Mouse (Mus musculus): Measurements from ENCODE around the gene Tnfrsf21. TPM values are rescaled to one million over a fixed set of nuclear protein-coding genes. Genes with fewer than 3 reads are reported as not detected.

Gene Tnfrsf21
- polyA plus RNA-seq, 1 experiment from 2014 or later: 20.8 TPM

DNA sequence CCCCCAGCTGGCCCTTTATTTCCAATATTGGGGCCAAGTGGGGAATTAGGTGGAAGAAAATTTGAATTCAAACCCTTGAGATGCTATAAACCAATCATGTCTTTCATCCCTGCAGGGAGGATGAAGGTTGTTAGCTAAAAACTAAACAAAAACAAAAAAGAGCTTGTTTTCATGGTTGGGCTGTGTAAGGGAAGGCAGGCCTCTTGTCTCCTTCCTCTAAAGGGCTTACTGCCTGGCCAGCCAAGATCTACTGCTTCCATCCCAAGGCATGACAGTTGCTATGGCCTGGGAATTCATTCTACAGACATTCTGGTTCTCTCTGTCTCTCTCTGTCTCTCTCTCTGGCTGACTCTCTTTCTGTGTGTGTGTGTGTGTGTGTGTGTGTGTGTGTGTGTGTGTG, 1.7 kb downstream of the Tnfrsf21 start:
- no peaks in the 10 kb centered on the region for H3K27me3 ChIP-seq (ENCODE audit: control insufficient read depth, insufficient read depth, low read length)
- peak overlapping the region; percentile 86 for H3K9ac ChIP-seq (replicated peaks; ENCODE audit: low read length)
- H3K4me3 ChIP-seq (ENCODE audit: low read depth, low read length): peak overlapping the region; percentile 83
- no peaks in the 10 kb centered on the region for H3K9me3 ChIP-seq (replicated peaks; ENCODE audit: control insufficient read depth, low read length)
- no peak overlapping the region for H3K27ac ChIP-seq (replicated peaks; ENCODE audit: low read depth, low read length)
- DNase-seq (ENCODE audit: low spot score): no peak
- no peak for ATAC-seq (replicated peaks; ENCODE audit: insufficient number of reproducible peaks, low FRiP score, low TSS enrichment, low read depth)
- no peaks in the 10 kb centered on the region for H3K36me3 ChIP-seq (replicated peaks; ENCODE audit: control insufficient read depth, insufficient read depth, low read depth, low read length)
- H3K4me1 ChIP-seq (ENCODE audit: control insufficient read depth, insufficient read depth, low read length): no peaks in the 10 kb centered on the region
- peak overlapping the region; percentile 94 for H3K4me2 ChIP-seq (ENCODE audit: low read depth, low read length)

DNA sequence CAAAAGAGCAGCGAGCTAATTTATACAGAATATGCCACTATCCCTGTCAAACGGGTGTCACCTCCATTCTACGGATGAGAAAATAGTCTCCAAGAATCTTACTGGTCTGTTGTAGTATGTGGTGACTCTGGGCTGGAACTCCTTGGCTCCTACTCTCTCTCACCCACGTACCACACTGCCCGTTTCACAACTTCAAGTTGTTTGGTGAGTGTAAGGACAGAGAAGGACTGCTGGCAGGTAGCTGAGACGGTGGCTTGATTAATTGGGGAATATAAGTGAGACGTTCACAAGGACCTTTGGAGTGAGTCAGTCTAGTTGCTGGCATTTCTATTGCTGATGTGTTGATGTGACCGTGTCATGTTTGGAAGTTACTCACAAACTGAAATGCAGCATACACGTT, 3.3 kb downstream of the Tnfrsf21 start:
- DNase-seq (ENCODE audit: low spot score) (no peak), ATAC-seq (replicated peaks; ENCODE audit: insufficient number of reproducible peaks, low FRiP score, low TSS enrichment, low read depth) (no peak)
- no peak overlapping the region for H3K4me2 ChIP-seq (ENCODE audit: low read depth, low read length)
- H3K4me3 ChIP-seq (ENCODE audit: low read depth, low read length): no peak overlapping the region
- H3K9me3 ChIP-seq (replicated peaks; ENCODE audit: control insufficient read depth, low read length): no peaks in the 10 kb centered on the region
- no peaks in the 10 kb centered on the region for H3K27me3 ChIP-seq (ENCODE audit: control insufficient read depth, insufficient read depth, low read length)
- H3K4me1 ChIP-seq (ENCODE audit: control insufficient read depth, insufficient read depth, low read length): no peaks in the 10 kb centered on the region
- no peak overlapping the region for H3K27ac ChIP-seq (replicated peaks; ENCODE audit: low read depth, low read length)
- H3K9ac ChIP-seq (replicated peaks; ENCODE audit: low read length): no peak overlapping the region
- 89% methylated on average over 9 of the region's 9 CpGs for WGBS
- H3K36me3 ChIP-seq (replicated peaks; ENCODE audit: control insufficient read depth, insufficient read depth, low read depth, low read length): no peaks in the 10 kb centered on the region

DNA sequence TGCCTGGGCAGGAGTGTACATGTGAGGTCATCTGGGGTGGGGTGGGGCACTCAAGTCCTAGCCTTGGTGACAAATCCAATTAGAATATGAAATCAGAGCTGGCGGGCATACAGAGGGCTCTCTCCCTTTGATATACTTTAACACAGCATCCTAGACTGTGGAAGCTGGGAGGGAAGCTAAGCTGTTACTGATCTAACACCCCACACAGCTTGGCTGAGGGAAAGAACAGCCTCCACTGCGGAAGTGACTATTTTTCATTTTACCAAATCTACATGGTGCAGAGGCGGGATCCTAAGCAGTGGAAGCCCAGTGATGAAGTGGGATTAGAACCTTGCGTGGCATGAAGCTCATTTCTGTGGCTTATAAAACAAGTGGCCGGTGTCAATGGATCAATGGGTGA, 4.7 kb downstream of the Tnfrsf21 start:
- Histone ChIP-seq H3K27me3 (ENCODE audit: control insufficient read depth, insufficient read depth, low read length) (no peaks in the 10 kb centered on the region), H3K9me3 (replicated peaks; ENCODE audit: control insufficient read depth, low read length) (no peaks in the 10 kb centered on the region), H3K4me3 (ENCODE audit: low read depth, low read length) (no peak overlapping the region), H3K9ac (replicated peaks; ENCODE audit: low read length) (no peak overlapping the region), H3K27ac (replicated peaks; ENCODE audit: low read depth, low read length) (no peak overlapping the region), H3K4me2 (ENCODE audit: low read depth, low read length) (no peak overlapping the region), H3K36me3 (replicated peaks; ENCODE audit: control insufficient read depth, insufficient read depth, low read depth, low read length) (no peaks in the 10 kb centered on the region), H3K4me1 (ENCODE audit: control insufficient read depth, insufficient read depth, low read length) (no peaks in the 10 kb centered on the region)
- WGBS: 86% methylated on average over 5 of the region's 5 CpGs
- DNase-seq (ENCODE audit: low spot score) (no peak), ATAC-seq (replicated peaks; ENCODE audit: insufficient number of reproducible peaks, low FRiP score, low TSS enrichment, low read depth) (no peak)

DNA sequence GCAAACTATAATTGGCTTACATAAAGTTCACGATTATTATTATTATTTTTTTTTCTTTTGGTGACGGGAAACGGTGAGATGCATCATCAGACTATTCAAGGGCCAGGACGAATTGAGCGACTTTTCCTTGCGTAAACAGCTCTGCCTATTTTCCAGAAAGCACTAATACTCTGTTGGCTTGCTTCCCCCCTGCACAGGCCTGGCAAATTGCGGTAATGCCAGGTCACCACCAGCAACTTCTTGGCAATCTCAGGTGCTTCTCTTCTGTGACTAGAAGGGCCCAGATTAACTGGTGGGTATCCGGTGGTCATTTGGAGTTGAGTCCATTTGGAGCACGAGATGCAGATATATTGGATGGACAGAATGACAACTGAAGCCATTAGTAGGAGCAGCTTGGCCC, 5.7 kb downstream of the Tnfrsf21 start:
- Histone ChIP-seq H3K9ac (replicated peaks; ENCODE audit: low read length) (no peak overlapping the region), H3K36me3 (replicated peaks; ENCODE audit: control insufficient read depth, insufficient read depth, low read depth, low read length) (no peaks in the 10 kb centered on the region), H3K4me1 (ENCODE audit: control insufficient read depth, insufficient read depth, low read length) (no peaks in the 10 kb centered on the region), H3K4me2 (ENCODE audit: low read depth, low read length) (no peak overlapping the region), H3K27me3 (ENCODE audit: control insufficient read depth, insufficient read depth, low read length) (no peaks in the 10 kb centered on the region), H3K9me3 (replicated peaks; ENCODE audit: control insufficient read depth, low read length) (no peaks in the 10 kb centered on the region), H3K4me3 (ENCODE audit: low read depth, low read length) (no peak overlapping the region), H3K27ac (replicated peaks; ENCODE audit: low read depth, low read length) (no peak overlapping the region)
- DNase-seq (ENCODE audit: low spot score) (no peak), ATAC-seq (replicated peaks; ENCODE audit: insufficient number of reproducible peaks, low FRiP score, low TSS enrichment, low read depth) (no peak)
- 93% methylated on average over 9 of the region's 9 CpGs for WGBS

DNA sequence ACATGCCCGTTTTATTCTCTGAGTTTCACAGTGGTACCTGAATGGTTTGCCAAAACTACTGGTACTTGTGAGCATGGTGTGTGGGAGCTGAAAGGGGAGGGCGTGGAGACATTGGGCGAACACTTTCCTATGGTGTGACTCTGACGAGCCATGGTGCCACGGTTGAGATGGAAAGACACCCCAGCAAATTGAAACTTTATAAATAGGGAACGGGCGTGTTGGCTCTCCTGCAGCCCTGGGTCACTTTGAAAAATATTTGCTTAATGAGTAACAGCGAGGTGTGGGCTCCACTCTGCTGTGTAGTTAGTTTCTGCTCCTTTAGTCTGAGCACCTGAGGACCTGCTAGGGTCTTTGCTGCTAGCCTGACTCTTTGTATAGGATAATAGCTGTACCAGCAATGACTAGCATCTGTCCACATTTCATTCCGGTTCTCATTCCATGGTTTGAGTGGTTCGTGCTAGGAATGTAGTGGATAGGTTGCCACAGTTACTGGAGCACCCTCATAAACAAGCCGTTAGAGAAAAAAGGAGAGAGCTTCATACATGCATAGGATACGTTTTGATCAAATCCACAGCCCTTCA, 7.4 kb downstream of the Tnfrsf21 start:
- Histone ChIP-seq H3K9ac (replicated peaks; ENCODE audit: low read length) (no peak overlapping the region), H3K4me2 (ENCODE audit: low read depth, low read length) (no peak overlapping the region), H3K27ac (replicated peaks; ENCODE audit: low read depth, low read length) (no peak overlapping the region), H3K9me3 (replicated peaks; ENCODE audit: control insufficient read depth, low read length) (no peaks in the 10 kb centered on the region), H3K36me3 (replicated peaks; ENCODE audit: control insufficient read depth, insufficient read depth, low read depth, low read length) (no peaks in the 10 kb centered on the region), H3K4me1 (ENCODE audit: control insufficient read depth, insufficient read depth, low read length) (no peaks in the 10 kb centered on the region), H3K27me3 (ENCODE audit: control insufficient read depth, insufficient read depth, low read length) (no peaks in the 10 kb centered on the region), H3K4me3 (ENCODE audit: low read depth, low read length) (no peak overlapping the region)
- no peak for ATAC-seq (replicated peaks; ENCODE audit: insufficient number of reproducible peaks, low FRiP score, low TSS enrichment, low read depth)
- WGBS: 90% methylated on average over 12 of the region's 12 CpGs
- DNase-seq (ENCODE audit: low spot score): no peak

- no peak for ATAC-seq (replicated peaks; ENCODE audit: insufficient number of reproducible peaks, low FRiP score, low TSS enrichment, low read depth)
- Histone ChIP-seq H3K9ac (replicated peaks; ENCODE audit: low read length) (no peak overlapping the region), H3K9me3 (replicated peaks; ENCODE audit: control insufficient read depth, low read length) (no peaks in the 10 kb centered on the region), H3K4me3 (ENCODE audit: low read depth, low read length) (no peak overlapping the region), H3K4me1 (ENCODE audit: control insufficient read depth, insufficient read depth, low read length) (no peaks in the 10 kb centered on the region), H3K27ac (replicated peaks; ENCODE audit: low read depth, low read length) (no peak overlapping the region), H3K4me2 (ENCODE audit: low read depth, low read length) (no peak overlapping the region), H3K27me3 (ENCODE audit: control insufficient read depth, insufficient read depth, low read length) (no peaks in the 10 kb centered on the region), H3K36me3 (replicated peaks; ENCODE audit: control insufficient read depth, insufficient read depth, low read depth, low read length) (no peaks in the 10 kb centered on the region)
- 89% methylated on average over 3 of the region's 3 CpGs for WGBS
- DNase-seq (ENCODE audit: low spot score): no peak
Measured at GRCm38 (mm10) chr17:43024531-43024930, 8.2 kb downstream of the Tnfrsf21 start.

- Histone ChIP-seq H3K27ac (replicated peaks; ENCODE audit: low read depth, low read length) (no peak overlapping the region), H3K9me3 (replicated peaks; ENCODE audit: control insufficient read depth, low read length) (no peaks in the 10 kb centered on the region), H3K9ac (replicated peaks; ENCODE audit: low read length) (no peak overlapping the region), H3K4me2 (ENCODE audit: low read depth, low read length) (no peak overlapping the region), H3K27me3 (ENCODE audit: control insufficient read depth, insufficient read depth, low read length) (no peaks in the 10 kb centered on the region), H3K4me1 (ENCODE audit: control insufficient read depth, insufficient read depth, low read length) (no peaks in the 10 kb centered on the region), H3K4me3 (ENCODE audit: low read depth, low read length) (no peak overlapping the region), H3K36me3 (replicated peaks; ENCODE audit: control insufficient read depth, insufficient read depth, low read depth, low read length) (no peaks in the 10 kb centered on the region)
- whole genome bisulfite sequencing: 98% methylated on average over 6 of the region's 6 CpGs
- ATAC-seq (replicated peaks; ENCODE audit: insufficient number of reproducible peaks, low FRiP score, low TSS enrichment, low read depth) (no peak), DNase-seq (ENCODE audit: low spot score) (no peak)
Measured at GRCm38 (mm10) chr17:43025048-43025447, 8.7 kb downstream of the Tnfrsf21 start.

DNA sequence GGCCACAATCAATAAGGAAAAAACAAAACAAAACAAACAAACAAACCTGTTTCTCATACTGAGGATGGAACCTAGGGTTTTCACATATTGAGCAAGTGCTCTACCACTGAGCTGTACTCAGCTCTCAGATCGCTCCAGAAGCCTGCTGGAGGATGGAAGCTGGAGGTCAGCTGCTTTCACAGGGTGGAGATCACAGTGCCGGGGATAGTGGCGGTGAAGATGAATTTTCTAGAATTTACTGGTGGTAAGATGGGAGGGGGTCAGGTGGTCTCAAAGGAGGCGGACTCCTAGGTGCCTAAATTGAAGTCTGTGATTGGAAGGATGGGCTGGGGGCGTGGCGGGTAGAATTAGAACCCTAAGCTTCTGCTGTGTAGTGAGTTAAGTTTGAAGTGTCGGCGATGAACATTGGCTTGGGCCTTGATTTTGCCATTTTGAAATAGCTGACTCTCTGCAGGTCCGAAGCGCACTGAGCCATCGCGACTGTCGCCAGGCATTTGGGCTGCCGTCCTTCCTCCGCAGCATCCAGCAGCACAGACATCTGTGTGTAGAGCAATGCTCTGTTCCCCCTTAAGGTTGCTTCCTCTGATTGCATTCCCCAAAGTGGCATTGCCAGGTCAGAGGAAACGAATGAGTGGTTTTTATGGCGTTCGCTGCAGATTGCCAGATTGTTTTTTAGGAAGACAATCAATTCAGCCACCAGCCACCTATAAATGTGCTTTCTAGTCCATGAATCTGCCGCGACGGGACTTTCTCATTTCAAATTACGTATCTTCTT, 9.7 kb downstream of the Tnfrsf21 start:
- H3K27ac ChIP-seq (replicated peaks; ENCODE audit: low read depth, low read length): no peak overlapping the region
- no peaks in the 10 kb centered on the region for H3K4me1 ChIP-seq (ENCODE audit: control insufficient read depth, insufficient read depth, low read length)
- ATAC-seq (replicated peaks; ENCODE audit: insufficient number of reproducible peaks, low FRiP score, low TSS enrichment, low read depth) (no peak), DNase-seq (ENCODE audit: low spot score) (no peak)
- 93% methylated on average over 22 of the region's 22 CpGs for WGBS
- H3K4me3 ChIP-seq (ENCODE audit: low read depth, low read length): no peak overlapping the region
- no peaks in the 10 kb centered on the region for H3K27me3 ChIP-seq (ENCODE audit: control insufficient read depth, insufficient read depth, low read length)
- no peaks in the 10 kb centered on the region for H3K9me3 ChIP-seq (replicated peaks; ENCODE audit: control insufficient read depth, low read length)
- H3K4me2 ChIP-seq (ENCODE audit: low read depth, low read length): no peak overlapping the region
- no peak overlapping the region for H3K9ac ChIP-seq (replicated peaks; ENCODE audit: low read length)
- no peaks in the 10 kb centered on the region for H3K36me3 ChIP-seq (replicated peaks; ENCODE audit: control insufficient read depth, insufficient read depth, low read depth, low read length)

Data from embryonic facial prominence, embryonic 11.5 days (tissue).